Mouse (Mus musculus): ENCODE data around the gene Plxna4. TPM values are rescaled to one million over a fixed set of nuclear protein-coding genes. Genes with fewer than 3 reads are reported as not detected.

Gene Plxna4
- total RNA-seq, 2 experiments from 2014 or later, result 12.8 to 17.5 TPM

DNA sequence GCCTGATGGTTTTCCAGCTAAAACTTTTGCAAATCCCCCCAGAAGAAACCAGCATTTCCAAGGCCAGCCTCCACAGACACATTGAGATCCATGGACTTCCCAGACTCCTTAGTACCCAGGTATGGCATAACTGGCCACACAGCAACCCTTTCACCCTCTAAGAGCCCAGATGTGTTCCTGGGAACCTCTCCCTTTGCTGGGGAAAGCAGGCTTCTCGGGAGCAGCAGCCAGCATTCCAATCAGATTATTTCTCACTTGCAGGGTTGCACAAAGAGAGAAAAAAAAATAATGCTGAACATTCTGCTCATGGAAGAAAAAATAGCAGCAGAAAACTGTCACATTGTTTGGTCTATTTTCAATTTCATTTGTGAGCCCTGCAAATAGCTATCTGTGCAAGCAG is 178.4 kb downstream of the Plxna4 start:
- no peak for DNase-seq (ENCODE audit: low spot score in 2 of 2)

DNA sequence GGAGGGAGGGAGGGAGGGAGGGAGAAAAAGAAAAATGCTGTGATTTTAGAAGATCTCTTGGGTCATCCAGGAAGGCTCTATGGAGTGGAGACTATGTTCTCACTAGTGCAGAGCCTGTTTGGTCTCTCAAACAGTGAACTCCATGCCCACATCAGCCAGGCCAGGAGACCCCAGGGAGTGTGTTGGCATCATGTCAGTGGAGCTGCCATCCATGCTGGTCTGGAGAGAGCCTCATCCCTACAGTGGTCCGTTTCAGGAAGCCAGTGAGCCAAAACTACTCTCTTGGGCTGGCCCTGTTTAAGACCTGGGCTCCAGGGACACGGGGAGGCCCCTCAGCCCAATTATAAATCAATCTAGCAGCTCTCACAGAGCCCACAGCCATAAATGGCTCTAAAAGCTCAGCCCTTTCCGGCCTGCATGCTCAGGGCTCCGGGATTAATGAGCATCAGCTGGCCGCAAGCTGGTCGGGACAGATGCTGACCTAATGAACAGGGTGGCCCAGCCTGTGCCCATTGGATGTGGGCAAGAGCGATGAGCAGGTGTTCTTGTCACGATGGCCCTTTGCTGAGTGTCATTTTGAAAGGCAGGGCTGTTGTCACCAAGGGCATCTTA is 180.3 kb downstream of the Plxna4 start:
- DNase-seq (ENCODE audit: low spot score in 2 of 2), result no peak

DNA sequence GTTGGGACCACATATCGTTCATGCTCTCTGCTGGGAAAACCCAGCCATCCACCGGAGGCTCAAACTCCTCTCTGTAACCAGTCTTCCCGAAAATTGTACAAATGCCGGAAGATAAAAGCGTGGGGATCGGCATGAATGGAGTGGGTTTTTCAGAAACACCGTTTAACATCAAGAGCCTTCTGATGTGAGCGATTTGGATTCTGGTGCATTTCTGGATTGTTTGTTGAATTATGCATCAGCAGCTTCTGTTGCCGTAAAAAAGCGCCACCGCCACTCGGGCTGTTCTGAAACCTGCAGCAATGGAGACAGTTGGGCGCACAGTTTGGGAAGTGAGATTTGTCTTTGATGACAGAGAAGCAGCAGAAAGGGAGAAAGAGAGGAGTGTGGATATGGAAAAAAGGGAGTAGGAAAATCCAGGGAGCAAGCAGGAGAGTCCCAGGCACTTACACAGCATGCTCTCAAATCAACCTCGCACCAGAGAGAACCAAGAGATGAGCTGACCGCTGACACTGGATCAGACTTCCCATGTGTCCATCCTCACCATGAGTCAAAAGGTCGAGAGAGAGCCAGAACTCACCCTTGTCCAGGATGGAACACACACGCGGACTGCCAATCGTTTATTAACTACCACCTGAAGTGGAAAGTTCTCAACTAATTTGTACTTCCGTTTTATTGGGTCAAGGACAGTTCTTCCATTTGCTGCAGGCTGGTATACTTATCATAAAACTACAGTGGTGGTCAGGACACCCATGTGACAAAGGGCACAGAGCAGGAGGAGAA is 181.5 kb downstream of the Plxna4 start:
- DNase-seq (ENCODE audit: low spot score in 2 of 2), result no peak

DNA sequence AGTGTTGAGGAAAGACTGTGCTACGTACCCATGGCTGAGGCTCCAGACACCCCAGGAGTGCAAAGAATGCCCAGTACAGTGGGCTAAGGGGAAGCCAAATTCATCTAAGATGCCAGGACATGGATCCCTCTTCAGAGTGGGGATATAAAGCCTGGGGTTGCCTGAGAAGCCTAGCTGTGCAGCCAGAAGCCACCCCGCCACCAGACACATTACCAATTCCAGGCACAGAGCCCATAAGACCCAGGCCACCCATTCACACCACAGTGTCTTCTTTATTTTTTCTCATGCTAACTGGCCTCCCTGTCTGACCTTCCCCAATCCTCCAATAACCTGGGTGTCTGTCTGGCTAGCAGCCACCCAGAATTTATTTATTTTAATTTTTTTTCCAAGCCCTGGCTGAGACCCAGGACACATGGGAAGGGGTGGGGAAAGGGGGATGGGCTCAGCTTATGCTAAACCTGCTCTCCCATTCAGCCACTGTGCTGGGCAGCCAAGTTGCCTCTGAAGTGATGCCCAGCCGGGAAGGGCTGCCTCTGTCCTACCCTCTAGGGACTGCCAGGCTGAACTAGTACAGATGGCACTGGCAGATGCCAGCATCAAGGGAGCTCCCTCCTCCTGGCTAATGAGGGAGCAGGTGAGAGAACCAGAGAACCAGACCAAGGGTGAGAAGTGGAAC is 185.3 kb downstream of the Plxna4 start:
- DNase-seq (ENCODE audit: low spot score in 2 of 2), result no peak

DNA sequence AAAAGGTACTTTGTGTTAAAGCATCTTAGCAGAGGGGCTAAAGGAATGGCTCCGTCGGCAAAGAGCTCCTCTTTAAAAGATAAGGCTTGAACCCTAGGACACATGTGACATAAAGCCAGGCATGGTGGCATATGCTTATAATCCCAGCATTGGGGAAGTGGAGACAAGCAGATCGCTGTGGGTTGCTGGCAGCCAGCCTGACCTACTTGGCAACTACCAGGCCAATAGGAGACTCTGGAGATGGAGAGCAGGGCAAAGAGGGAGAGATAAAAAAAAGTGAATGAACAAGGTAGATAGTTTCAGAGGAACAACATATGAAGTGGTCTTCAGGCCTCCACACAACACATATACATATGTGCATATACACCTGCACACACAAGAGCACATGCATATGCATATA is 189.7 kb downstream of the Plxna4 start:
- no peak for DNase-seq (ENCODE audit: low spot score in 2 of 2)

DNA sequence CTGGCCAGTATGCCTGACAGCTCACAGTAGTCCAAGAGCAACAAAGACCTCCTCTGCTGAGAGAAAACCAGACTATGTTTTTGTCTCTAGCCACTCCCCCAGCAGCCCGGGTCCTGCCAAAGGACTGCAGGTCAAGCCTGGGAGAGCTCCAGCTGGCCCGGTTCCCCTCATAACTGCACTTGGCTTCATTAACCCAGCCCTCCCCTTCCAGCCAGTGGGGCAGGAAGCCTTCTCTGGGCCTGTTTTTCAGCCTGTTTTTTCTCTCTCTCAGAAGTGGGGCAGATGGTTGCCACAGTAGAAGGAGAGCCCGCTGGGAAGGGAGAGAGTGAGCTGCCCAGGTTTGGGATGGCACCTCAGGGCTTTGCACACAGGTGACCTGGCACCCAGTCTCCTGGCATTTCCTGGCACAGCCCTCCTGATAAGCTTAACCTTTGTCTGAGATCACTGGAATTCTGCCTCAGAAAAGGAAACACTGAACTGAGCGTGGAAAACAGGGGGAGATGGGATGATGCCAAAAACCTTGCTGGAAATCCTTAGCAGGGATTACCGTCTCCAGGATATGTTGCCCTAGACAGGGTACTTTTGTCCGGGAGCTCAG is 190.8 kb downstream of the Plxna4 start:
- peak; percentile 12 to 49 for DNase-seq (ENCODE audit: low spot score in 2 of 2)

DNA sequence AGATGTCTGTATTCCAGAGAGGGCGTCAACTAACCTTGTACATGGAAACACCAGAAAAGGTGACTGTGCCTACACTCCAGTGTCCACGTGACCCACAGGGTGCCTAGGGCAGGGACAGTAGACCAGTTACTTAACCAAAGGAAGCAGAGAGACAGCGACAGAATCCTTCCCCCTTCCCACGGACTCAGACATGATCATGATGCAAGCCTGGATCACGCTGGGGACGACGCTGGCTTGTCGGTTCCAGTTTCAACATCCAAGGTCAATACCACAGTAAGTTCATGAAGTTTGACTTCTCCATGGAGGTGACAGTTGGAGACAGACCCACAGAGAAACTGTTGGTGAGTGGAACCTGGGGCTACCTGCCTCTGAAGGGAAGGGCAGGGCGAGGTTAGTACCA is 192.6 kb downstream of the Plxna4 start:
- no peak for DNase-seq (ENCODE audit: low spot score in 2 of 2)

DNA sequence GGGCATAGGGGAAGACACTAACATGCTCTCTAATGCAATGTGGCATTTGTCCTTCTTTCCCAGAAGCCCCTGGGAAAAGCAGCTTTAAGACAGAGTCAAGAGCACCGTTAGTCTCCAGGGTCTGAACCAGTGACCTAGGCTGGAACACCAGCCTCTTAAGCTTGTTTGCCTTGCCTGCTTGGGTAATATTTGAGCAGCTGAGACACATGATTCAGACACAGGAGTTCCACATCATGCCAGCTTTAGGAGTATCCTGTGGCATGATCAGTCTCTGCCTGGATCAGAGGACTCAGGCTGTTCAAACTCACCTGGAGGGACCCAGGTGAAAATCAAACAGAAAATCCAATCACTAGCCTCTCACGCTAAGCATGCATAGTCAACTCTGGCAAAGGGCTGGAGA is 195.7 kb downstream of the Plxna4 start:
- DNase-seq (ENCODE audit: low spot score in 2 of 2), result no peak

DNA sequence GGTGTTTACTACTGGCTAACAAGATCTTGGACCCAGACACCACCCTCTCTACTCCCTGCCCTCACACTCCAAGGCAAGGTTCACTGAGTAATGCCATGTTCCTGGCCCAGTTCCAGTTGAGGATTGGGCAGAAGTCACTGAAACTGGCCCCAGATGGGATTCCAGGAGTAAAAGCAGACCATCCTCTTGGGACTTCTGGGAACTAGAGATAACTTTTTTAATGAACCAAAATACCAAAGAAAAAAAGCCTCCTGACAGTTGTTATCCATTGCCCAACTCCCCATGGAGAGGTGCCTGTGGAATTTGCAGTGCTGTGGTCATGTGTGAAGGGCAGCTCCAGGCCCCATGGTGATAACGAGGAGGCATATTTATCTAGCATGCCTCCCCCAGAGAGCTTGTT is 199.7 kb downstream of the Plxna4 start:
- no peak for DNase-seq (ENCODE audit: low spot score in 2 of 2)

DNA sequence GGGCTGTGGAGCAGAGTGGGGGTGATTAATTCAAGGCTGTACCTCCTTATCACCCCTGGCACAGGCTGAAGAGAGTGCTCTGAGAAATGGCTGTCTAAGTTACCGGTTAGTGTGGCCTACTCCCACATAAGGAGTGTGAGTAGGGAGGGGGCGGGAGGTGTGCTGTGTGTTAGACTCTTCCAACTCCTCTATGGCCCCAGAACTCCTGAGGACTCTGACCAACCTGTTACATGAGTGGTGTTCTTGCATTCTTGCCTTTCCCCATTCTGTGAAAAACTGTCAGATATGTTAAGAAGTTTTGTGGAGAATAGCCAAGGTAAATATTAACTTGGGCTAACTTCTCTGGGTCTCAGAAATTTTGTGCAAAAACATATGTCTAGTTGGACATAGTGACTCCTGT is 201.1 kb downstream of the Plxna4 start:
- no peak for DNase-seq (ENCODE audit: low spot score in 2 of 2)

DNA sequence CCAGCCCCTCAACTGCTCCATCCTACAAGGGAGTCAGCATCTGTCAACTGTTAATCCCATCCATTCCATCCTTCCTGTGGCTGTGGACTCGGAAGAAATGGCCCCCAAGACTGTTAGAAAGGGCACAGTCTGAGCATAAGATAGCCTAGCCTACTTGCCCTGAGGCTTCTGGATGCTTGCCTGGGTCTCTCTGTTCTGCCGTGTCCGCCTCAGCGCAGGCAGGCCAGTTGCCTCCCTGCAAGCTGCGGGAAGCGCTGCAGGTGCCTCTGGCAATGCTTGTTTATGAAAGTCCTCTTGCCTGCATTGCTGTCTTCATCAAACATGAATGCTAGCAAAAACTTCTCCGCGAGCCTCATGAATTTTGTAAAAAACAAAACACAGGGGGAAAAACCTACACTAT is 203.1 kb downstream of the Plxna4 start:
- DNase-seq (ENCODE audit: low spot score in 2 of 2), result no peak

DNA sequence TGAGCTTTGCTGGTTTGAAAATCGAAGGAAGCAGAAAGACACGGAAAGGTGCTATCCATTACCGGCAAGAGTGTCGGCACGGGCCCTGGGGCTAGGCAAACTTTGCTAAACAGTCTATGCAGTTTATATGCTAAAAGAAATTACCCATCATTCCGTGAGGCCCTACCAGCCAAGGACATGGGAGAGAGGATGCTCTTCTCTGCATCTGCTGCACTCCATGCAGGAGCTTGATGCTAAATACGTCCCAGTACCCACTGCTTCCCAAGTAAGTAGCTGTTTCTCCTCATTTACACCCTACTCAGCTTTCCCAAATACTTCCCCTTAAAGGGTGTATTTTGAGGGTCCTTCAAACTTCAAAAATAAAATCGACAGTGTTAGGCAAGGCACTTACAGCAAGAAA is 203.6 kb downstream of the Plxna4 start:
- no peak for DNase-seq (ENCODE audit: low spot score in 2 of 2)

DNA sequence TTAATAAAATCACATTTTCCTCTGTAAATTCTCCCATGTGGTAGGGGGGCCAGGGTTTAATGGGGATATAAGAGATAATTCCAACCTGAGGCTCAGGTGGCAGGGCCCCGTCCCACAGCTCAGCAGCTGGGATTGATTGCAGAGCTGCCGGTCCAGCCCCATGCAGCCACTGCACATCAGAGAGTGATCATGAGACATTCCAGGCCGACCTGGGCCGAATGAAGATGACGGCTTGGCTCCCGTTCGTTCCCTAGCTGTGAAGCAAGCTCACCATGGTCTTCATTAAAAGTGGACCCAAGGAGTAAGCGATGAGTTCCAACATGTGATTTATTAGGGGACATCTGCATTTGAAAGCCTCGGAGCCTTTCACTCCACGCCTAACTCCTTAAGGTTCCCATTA is 206.5 kb downstream of the Plxna4 start:
- DNase-seq (ENCODE audit: low spot score in 2 of 2), result no peak

DNA sequence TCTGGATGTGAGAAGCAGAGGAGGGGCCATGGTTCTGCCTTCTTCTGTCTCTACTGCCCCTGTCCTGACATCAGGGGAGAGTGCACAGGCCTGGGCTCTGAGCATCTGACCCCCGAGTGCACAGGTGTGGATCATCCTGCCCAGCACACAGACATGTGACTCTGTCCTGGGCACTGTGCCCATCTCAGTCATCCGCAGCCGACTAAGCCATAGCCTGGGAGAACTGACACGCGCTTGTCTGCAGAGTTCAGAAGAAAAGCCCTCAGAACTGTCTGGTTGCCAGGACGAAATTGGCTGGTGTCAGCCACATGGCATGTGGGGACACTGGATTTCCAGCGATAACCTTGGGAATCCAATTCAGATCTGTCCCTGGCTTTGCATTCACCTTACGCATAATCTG is 210.8 kb downstream of the Plxna4 start:
- DNase-seq (ENCODE audit: low spot score in 2 of 2), result no peak

DNA sequence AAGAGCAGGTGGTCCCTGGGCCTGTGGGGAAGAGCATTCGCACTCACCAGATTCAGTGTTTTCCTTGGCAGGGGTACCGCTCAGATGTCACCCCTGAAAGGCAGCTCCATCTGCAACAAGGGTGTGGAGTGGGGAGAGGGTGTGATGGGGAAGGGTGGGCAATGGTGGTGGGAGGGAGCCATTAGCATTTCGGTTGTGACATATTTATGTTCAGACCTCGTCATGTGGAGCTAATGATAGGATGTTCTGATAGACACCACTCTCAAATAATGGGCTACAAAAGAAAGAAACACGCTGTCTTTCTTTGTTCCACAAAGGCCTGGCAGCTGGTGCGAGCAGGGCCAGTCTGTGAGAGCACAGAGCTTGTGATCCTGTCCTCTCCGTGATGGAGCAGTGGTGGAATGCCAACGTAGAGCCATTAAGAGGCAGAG is 214.0 kb downstream of the Plxna4 start:
- no peak for DNase-seq (ENCODE audit: low spot score in 2 of 2)

DNA sequence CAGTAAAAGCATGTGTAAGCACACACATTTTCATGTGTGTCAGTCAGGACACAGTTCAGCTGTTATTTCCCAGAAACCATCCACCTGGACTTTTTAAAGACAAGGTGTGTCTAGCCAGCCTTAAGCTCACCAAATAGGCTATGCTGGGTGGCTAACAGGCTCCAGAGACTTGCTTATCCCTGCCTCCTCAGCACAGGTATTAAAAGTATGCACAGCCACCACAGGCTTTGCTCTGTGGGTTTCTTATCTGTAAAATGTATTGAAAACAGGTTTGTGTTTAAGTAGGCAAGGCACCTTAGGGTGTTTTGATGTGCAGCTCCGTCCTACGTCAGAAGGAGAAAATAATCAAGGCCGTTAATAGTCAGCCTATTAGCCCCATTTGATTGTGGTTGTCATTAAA is 218.9 kb downstream of the Plxna4 start:
- no peak for DNase-seq (ENCODE audit: low spot score in 2 of 2)

DNA sequence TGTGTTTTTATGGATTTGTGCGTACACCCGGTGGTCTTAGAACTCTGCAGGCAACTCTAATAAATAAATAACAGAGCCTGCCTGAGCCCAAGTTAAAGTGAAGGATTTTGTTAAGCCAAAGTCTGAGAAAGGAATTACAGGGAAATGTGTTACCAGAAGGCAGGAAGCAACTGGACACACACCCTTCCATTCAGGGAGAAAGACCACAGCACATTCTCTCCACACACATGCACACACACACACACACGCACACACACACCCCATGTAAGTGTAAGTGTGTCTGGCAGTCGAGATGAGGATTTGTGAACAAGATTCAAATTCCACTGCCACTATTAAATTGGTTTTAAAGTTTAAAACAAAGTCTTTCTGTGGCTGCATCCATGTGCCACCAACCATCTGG is 219.6 kb downstream of the Plxna4 start:
- no peak for DNase-seq (ENCODE audit: low spot score in 2 of 2)

DNA sequence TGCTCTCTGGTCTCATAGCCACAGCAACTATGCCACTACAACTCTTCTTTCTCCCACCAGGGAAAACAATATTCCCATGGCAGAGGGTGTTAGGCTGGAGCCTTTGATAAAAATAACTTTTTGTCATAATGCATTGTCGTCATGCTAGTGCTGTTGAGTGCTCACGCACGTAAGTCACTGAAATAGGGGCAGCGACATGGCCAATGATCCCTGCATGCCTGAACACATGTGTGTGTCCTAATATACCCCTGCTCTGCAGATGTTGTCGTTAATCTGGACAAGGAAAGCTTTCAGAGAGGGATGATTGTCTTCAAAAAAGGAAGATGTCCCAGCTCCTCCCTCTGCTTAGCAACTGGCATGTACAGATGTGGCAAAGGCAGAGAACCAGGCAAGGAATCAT is 223.1 kb downstream of the Plxna4 start:
- no peak for DNase-seq (ENCODE audit: low spot score in 2 of 2)

DNA sequence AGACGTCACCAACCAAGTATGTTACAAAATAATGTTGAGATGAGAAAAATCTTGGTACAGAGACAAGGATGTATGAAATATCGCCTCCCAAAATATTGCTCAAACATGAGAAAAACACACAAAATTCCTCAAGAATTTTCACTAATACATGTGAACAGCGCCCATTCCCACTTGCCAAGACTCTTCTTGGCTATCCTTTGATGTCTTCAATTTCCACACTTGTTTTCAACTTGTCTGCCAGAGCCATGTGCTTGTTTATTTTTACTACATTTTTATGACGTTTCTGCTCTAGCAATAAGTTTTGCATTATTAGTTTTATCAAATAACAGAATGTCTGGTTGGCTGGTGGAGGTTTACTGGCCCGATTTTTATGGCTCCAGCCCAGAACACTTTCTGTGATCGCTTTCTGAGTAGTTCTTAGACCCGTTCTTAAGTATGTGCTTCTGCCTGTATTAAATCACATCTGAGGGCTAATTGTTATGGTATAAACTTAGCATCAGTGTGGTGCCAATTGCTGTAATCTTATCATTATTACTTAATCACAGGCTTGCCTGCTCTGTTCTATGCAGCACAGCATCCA is 224.4 kb downstream of the Plxna4 start:
- DNase-seq (ENCODE audit: low spot score in 2 of 2), result no peak

DNA sequence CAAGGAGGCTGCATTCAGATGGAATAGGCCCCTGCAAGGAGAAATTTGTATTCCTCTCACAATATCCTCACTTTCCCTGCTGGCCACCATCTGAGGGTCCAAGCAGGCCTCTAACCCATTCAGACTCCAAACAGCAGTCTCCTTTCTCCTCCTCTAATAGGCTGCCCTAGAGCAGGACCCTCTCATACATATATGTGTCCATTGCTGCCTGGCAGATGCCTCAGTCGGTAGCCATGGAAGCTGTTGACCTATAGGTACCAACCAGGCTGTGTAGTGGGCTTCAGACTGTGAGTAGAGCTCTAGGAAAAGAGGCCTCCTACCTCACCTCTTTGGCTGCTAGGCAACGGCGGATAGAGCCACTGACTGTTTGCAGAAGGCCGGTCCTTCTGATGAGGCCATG is 225.6 kb downstream of the Plxna4 start:
- no peak for DNase-seq (ENCODE audit: low spot score in 2 of 2)

DNA sequence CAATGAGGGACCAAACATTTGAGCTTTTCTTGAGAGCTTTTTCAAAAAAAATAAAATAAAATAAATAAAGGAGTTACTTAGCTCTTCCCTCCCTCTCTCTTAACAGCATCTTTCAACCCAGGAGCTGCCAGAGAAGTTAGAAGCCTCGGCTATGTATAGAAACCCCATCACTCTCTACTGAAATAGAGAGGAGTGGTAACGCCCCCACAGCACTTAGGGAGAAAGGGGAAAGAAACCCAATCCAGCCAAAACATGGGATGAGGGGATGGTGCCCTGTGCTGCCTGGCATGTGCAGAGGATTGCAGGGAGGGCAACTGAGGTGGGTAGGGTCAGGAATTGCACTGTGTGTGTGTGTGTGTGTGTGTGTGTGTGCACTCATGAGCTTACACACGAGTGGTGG is 228.3 kb downstream of the Plxna4 start:
- no peak for DNase-seq (ENCODE audit: low spot score in 2 of 2)

DNA sequence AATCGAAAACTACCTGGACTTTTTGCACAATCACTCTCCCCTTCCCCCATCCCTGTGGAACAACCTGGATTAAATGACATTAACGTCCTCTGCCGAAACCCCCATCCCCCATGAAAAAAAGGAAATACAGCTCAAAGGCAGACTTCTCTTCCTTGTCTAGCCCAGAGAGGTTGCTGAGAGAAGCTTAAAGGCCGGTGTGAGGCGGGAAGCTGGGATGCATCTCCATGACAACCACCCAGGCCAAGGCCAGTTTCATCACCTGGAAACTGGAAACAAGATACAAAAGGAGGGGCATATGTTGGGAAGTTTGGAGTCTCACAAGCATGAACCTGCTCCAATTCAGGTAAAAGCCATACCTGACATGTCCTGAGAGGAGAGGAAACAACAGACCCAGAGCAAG is 230.5 kb downstream of the Plxna4 start:
- DNase-seq (ENCODE audit: low spot score in 2 of 2), result no peak

All from adrenal gland, postnatal 4 days (tissue).